Mouse (Mus musculus): Measurements from ENCODE around the gene Hoxd1. TPM values are rescaled to one million over a fixed set of nuclear protein-coding genes. Genes with fewer than 3 reads are reported as not detected.
A peak's percentile ranks its signal among the peaks of the same experiment; 100 is the strongest.

Hoxd1 gene
- polyA plus RNA-seq, 1 experiment from 2014 or later, result not detected

DNA sequence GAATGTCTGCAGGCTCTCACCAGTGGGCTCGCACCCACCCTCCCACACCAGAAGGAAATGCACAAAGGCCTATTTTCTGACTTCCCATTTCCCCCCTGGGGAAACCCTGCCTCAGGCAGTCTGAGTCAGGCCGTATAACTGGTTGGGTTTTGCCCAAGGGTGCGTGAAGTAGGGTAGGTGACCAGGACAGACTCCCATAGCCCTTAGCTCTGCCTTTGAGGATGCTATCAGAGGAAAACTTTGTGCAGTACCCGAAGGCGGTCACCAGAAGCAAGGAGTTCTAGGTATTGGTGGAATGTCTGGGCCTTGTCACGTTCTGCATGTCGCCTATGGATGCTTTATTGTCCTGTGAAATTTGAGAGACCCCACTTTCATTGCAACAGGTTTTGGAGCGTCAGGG, 39.8 kb upstream of the Hoxd1 start:
- Histone ChIP-seq H3K9ac (ENCODE audit: low read length) (no peak overlapping the region), H3K4me1 (ENCODE audit: control insufficient read depth, insufficient read depth, low read length) (peaks cover 6% of the 10 kb centered on the region), H3K9me3 (ENCODE audit: control insufficient read depth, low read length) (no peaks in the 10 kb centered on the region), H3K27ac (ENCODE audit: low read depth, low read length) (no peak overlapping the region), H3K27me3 (ENCODE audit: control insufficient read depth, insufficient read depth, low read length) (peaks cover 99% of the 10 kb centered on the region), H3K4me2 (no peak overlapping the region), H3K4me3 (ENCODE audit: low read depth, low read length) (no peak overlapping the region), H3K36me3 (ENCODE audit: control insufficient read depth, insufficient read depth, low read length) (no peaks in the 10 kb centered on the region)
- WGBS, result under 1% methylated on average over 8 of the region's 8 CpGs
- ATAC-seq (ENCODE audit: low FRiP score), result no peak
- no peak for DNase-seq (ENCODE audit: low spot score, missing footprints)

DNA sequence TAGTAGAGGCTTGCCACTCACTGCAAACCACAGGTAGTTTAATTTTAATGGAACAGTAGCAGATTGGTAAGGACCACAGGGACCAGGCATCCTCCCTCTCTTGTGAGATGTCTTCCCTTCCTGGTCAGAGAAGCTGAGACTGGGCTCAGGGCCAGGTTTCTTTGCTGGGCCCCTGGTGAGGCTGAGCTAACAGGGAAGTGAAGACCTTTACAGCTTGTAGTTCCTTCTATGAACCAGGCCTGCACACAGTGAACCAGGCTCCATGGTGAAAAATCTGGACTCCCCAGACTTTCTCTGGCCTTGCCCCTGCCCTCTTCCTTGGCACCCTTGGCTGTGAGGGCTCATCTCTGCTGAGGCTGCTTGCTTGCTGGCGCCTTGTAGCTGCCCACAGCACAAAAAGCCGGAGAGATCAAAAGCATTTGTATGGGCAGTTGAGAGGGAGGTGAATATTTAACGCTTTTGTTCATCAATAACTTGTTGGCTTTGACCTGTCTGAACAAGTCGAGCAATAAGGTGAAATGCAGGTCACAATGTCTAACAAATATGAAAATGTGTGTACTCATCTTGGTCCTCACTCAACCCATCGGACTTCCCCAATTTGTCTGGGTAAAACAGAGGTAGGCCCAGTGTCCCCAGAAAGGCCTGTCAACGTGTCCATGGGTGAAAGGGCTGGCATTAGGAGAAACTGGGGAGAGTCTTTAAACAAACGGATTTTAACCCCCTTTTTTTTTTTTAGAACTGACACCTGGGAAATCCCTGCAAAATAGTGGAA, 38.4 kb upstream of the Hoxd1 start:
- H3K36me3 ChIP-seq (ENCODE audit: control insufficient read depth, insufficient read depth, low read length), result no peaks in the 10 kb centered on the region
- H3K9ac ChIP-seq (ENCODE audit: low read length), result no peak overlapping the region
- peaks cover 100% of the 10 kb centered on the region for H3K27me3 ChIP-seq (ENCODE audit: control insufficient read depth, insufficient read depth, low read length)
- H3K4me1 ChIP-seq (ENCODE audit: control insufficient read depth, insufficient read depth, low read length), result peaks cover 6% of the 10 kb centered on the region
- H3K9me3 ChIP-seq (ENCODE audit: control insufficient read depth, low read length), result no peaks in the 10 kb centered on the region
- H3K4me2 ChIP-seq, result no peak overlapping the region
- 6% methylated on average over 7 of the region's 7 CpGs for WGBS
- H3K4me3 ChIP-seq (ENCODE audit: low read depth, low read length), result no peak overlapping the region
- DNase-seq (ENCODE audit: low spot score, missing footprints) (no peak), ATAC-seq (ENCODE audit: low FRiP score) (no peak)
- no peak overlapping the region for H3K27ac ChIP-seq (ENCODE audit: low read depth, low read length)

DNA sequence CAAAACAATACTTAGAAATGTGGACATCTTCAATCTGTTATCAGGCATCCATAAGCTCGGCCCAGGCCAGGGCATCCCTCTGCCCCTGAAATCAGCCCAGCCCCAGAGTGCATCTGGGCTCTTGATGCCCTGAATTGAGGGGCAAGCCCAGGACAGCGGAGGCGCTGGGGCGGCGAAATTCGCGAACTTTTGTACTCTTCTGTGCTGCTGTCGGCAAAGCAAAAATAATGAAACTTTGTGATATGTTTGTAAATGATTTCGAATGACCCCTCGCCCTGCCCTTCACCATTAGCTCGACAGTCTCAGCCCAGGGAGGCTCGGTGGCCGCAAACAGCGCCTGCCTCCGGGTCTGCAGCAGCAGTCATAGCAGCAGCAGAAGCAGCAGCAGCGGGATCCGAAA, 37.6 kb upstream of the Hoxd1 start:
- DNase-seq (ENCODE audit: low spot score, missing footprints), result peak; percentile 95
- no peaks in the 10 kb centered on the region for H3K36me3 ChIP-seq (ENCODE audit: control insufficient read depth, insufficient read depth, low read length)
- H3K4me2 ChIP-seq, result no peak overlapping the region
- H3K27me3 ChIP-seq (ENCODE audit: control insufficient read depth, insufficient read depth, low read length), result peaks cover 98% of the 10 kb centered on the region
- no peak overlapping the region for H3K9ac ChIP-seq (ENCODE audit: low read length)
- H3K4me3 ChIP-seq (ENCODE audit: low read depth, low read length), result no peak overlapping the region
- no peak for ATAC-seq (ENCODE audit: low FRiP score)
- H3K27ac ChIP-seq (ENCODE audit: low read depth, low read length), result no peak overlapping the region
- under 1% methylated on average over 17 of the region's 17 CpGs for WGBS
- H3K4me1 ChIP-seq (ENCODE audit: control insufficient read depth, insufficient read depth, low read length), result peaks cover 6% of the 10 kb centered on the region
- no peaks in the 10 kb centered on the region for H3K9me3 ChIP-seq (ENCODE audit: control insufficient read depth, low read length)

GRCm38 (mm10) chr2:74726551-74726950, 36.2 kb upstream of the Hoxd1 start, which contains the start of gene Gm28230:
Gene Gm28230, plus strand, starts transcription at chr2:74726728.
- H3K9ac ChIP-seq (ENCODE audit: low read length), result no peak within 1 kb of the TSS
- H3K4me3 ChIP-seq (ENCODE audit: low read depth, low read length), result 0 out of 2 replicates have a peak within 1 kb of the TSS, but pooled peaks have one; percentile 3
- no peak for DNase-seq (ENCODE audit: low spot score, missing footprints)
- H3K4me2 ChIP-seq, result no peak within 1 kb of the TSS
- 5% methylated on average over 5 of the region's 5 CpGs for WGBS
- H3K9me3 ChIP-seq (ENCODE audit: control insufficient read depth, low read length), result no peaks in the 10 kb centered on the region
- H3K27ac ChIP-seq (ENCODE audit: low read depth, low read length), result no peak within 1 kb of the TSS
- peaks cover 97% of the 10 kb centered on the region for H3K27me3 ChIP-seq (ENCODE audit: control insufficient read depth, insufficient read depth, low read length)
- peaks cover 6% of the 10 kb centered on the region for H3K4me1 ChIP-seq (ENCODE audit: control insufficient read depth, insufficient read depth, low read length)
- no peaks in the 10 kb centered on the region for H3K36me3 ChIP-seq (ENCODE audit: control insufficient read depth, insufficient read depth, low read length)
- ATAC-seq (ENCODE audit: low FRiP score), result no peak

DNA sequence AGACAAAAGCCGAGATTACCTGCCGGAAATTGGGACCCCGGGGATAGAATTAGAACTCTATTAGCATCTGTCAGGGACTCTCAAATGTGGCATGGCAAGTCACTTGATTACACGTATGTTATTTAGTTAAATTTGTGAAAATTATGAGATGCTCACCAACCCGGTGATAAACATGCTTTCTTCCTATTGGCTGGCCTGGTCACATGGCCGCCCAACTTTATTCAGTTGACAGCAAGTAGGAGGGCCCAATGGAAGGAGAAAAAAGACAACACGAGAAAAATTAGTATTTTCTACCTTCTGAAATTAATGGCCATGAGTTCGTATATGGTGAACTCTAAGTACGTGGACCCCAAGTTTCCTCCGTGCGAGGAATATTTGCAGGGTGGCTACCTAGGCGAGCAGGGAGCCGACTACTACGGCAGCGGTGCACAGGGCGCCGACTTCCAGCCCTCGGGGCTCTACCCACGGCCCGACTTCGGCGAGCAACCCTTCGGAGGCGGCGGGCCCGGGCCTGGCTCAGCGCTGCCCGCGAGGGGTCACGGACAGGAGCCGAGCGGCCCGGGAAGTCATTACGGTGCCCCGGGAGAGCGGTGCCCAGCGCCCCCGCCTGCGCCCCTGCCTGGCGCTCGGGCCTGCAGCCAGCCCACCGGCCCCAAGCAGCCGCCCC, 35.7 kb upstream of the Hoxd1 start:
- H3K36me3 ChIP-seq (ENCODE audit: control insufficient read depth, insufficient read depth, low read length), result no peaks in the 10 kb centered on the region
- H3K9me3 ChIP-seq (ENCODE audit: control insufficient read depth, low read length), result no peaks in the 10 kb centered on the region
- no peak for ATAC-seq (ENCODE audit: low FRiP score)
- DNase-seq (ENCODE audit: low spot score, missing footprints), result no peak
- H3K9ac ChIP-seq (ENCODE audit: low read length), result no peak overlapping the region
- H3K27me3 ChIP-seq (ENCODE audit: control insufficient read depth, insufficient read depth, low read length), result peaks cover 97% of the 10 kb centered on the region
- no peak overlapping the region for H3K27ac ChIP-seq (ENCODE audit: low read depth, low read length)
- peaks cover 6% of the 10 kb centered on the region for H3K4me1 ChIP-seq (ENCODE audit: control insufficient read depth, insufficient read depth, low read length)
- 1% methylated on average over 43 of the region's 43 CpGs for WGBS
- 0 out of 2 replicates have a peak overlapping the region, but pooled peaks have one; percentile 3 for H3K4me3 ChIP-seq (ENCODE audit: low read depth, low read length)
- H3K4me2 ChIP-seq, result no peak overlapping the region

- 0 out of 2 replicates have a peak overlapping the region, but pooled peaks have one; percentile 3 for H3K4me3 ChIP-seq (ENCODE audit: low read depth, low read length)
- no peaks in the 10 kb centered on the region for H3K9me3 ChIP-seq (ENCODE audit: control insufficient read depth, low read length)
- H3K4me2 ChIP-seq, result no peak overlapping the region
- H3K9ac ChIP-seq (ENCODE audit: low read length), result no peak overlapping the region
- peaks cover 97% of the 10 kb centered on the region for H3K27me3 ChIP-seq (ENCODE audit: control insufficient read depth, insufficient read depth, low read length)
- WGBS, result under 1% methylated on average over 25 of the region's 25 CpGs
- H3K27ac ChIP-seq (ENCODE audit: low read depth, low read length), result no peak overlapping the region
- H3K36me3 ChIP-seq (ENCODE audit: control insufficient read depth, insufficient read depth, low read length), result no peaks in the 10 kb centered on the region
- no peak for DNase-seq (ENCODE audit: low spot score, missing footprints)
- ATAC-seq (ENCODE audit: low FRiP score), result no peak
- peaks cover 6% of the 10 kb centered on the region for H3K4me1 ChIP-seq (ENCODE audit: control insufficient read depth, insufficient read depth, low read length)
Measured at GRCm38 (mm10) chr2:74727640-74728302, 35.0 kb upstream of the Hoxd1 start.

- Histone ChIP-seq H3K9me3 (ENCODE audit: control insufficient read depth, low read length) (no peaks in the 10 kb centered on the region), H3K36me3 (ENCODE audit: control insufficient read depth, insufficient read depth, low read length) (no peaks in the 10 kb centered on the region), H3K4me1 (ENCODE audit: control insufficient read depth, insufficient read depth, low read length) (peaks cover 6% of the 10 kb centered on the region), H3K4me2 (no peak overlapping the region), H3K9ac (ENCODE audit: low read length) (no peak overlapping the region), H3K27me3 (ENCODE audit: control insufficient read depth, insufficient read depth, low read length) (peaks cover 97% of the 10 kb centered on the region), H3K27ac (ENCODE audit: low read depth, low read length) (no peak overlapping the region), H3K4me3 (ENCODE audit: low read depth, low read length) (no peak overlapping the region)
- WGBS, result under 1% methylated on average over 13 of the region's 13 CpGs
- no peak for DNase-seq (ENCODE audit: low spot score, missing footprints)
- ATAC-seq (ENCODE audit: low FRiP score), result no peak
Measured at GRCm38 (mm10) chr2:74728303-74728680, 34.5 kb upstream of the Hoxd1 start.

DNA sequence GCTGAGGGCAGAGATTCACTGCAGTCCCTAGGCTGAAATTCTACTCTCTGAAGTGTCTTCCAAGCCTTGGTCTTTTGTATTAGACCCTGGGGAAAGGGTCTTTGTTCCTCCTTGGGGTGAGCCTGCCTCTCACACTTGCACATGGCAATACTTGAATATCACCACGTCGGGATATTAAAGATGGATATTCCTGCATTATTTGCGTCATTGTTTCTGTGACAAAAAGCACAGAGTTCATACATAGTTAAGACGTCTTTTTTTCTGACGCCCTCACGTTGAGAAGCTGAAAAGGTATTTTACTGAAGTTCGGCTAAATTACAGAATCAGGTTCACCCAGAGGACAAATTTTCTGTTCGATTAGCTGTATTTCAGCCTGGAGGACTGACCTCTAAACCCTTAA, 32.4 kb upstream of the Hoxd1 start:
- no peak overlapping the region for H3K4me3 ChIP-seq (ENCODE audit: low read depth, low read length)
- no peak overlapping the region for H3K9ac ChIP-seq (ENCODE audit: low read length)
- no peak overlapping the region for H3K27ac ChIP-seq (ENCODE audit: low read depth, low read length)
- peaks cover 95% of the 10 kb centered on the region for H3K27me3 ChIP-seq (ENCODE audit: control insufficient read depth, insufficient read depth, low read length)
- no peaks in the 10 kb centered on the region for H3K36me3 ChIP-seq (ENCODE audit: control insufficient read depth, insufficient read depth, low read length)
- H3K4me1 ChIP-seq (ENCODE audit: control insufficient read depth, insufficient read depth, low read length), result peaks cover 6% of the 10 kb centered on the region
- no peak overlapping the region for H3K4me2 ChIP-seq
- DNase-seq (ENCODE audit: low spot score, missing footprints) (no peak), ATAC-seq (ENCODE audit: low FRiP score) (no peak)
- H3K9me3 ChIP-seq (ENCODE audit: control insufficient read depth, low read length), result no peaks in the 10 kb centered on the region
- 3% methylated on average over 8 of the region's 8 CpGs for WGBS

DNA sequence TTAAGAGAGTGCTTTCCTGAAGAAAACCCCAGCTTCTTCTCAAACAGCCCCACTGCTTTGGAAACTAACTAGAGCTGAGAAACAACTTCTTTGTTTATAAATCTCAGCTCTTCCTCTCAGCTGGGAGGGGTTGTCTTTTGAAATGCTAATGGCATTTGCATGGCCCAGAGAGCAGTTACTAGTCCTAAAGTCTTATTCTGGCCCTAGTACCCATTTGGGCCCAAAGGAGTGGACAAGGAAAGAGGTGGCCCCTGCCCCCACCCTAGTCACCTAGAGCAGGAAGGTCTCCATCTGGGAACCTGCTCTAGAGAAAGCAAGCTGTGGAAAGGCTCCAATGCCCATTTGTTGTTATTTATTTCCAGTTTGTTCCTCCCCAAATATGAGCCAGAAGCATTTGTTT, 31.7 kb upstream of the Hoxd1 start:
- H3K4me1 ChIP-seq (ENCODE audit: control insufficient read depth, insufficient read depth, low read length), result peaks cover 6% of the 10 kb centered on the region
- H3K36me3 ChIP-seq (ENCODE audit: control insufficient read depth, insufficient read depth, low read length), result no peaks in the 10 kb centered on the region
- H3K27me3 ChIP-seq (ENCODE audit: control insufficient read depth, insufficient read depth, low read length), result peaks cover 95% of the 10 kb centered on the region
- H3K4me2 ChIP-seq, result no peak overlapping the region
- ATAC-seq (ENCODE audit: low FRiP score) (no peak), DNase-seq (ENCODE audit: low spot score, missing footprints) (no peak)
- no peak overlapping the region for H3K27ac ChIP-seq (ENCODE audit: low read depth, low read length)
- H3K4me3 ChIP-seq (ENCODE audit: low read depth, low read length), result no peak overlapping the region
- no peaks in the 10 kb centered on the region for H3K9me3 ChIP-seq (ENCODE audit: control insufficient read depth, low read length)
- no peak overlapping the region for H3K9ac ChIP-seq (ENCODE audit: low read length)

Measured in midbrain, embryonic 11.5 days (tissue).